Mouse (Mus musculus): ENCODE results near the gene Arntl2. TPM values are rescaled to one million over a fixed set of nuclear protein-coding genes. Genes with fewer than 3 reads are reported as not detected.

Gene Arntl2
- polyA plus RNA-seq, 1 experiment from 2014 or later = 0.07 TPM

DNA sequence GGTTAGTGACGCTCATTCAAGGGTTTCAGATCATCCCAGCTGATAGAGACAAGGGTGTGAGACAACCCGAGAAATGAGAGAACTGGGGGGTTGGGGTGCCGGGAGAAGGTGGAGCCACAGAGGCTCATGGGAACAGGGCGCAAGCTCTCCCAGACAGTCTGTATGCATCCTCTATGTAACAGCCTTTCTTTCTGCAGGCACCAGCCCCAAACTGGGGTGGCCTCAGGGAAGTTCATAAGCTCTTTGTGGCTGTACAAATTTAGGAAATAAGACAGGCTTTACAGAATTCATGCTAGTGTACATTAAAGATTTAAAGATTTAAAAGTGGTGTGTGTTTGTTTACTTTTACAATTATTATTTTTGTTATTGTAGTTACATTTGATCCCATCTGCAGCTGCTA is 84.4 kb downstream of the Arntl2 start:
- Histone ChIP-seq H3K79me2 (ENCODE audit: inconsistent target) (no peaks in the 10 kb centered on the region), H3K4me3 (ENCODE audit: inconsistent target) (no peak overlapping the region), H3K27ac (no peak overlapping the region), H3K36me3 (ENCODE audit: inconsistent target) (no peaks in the 10 kb centered on the region)
- WGBS (ENCODE audit: missing documents) = 92% methylated on average over 4 of the region's 4 CpGs

DNA sequence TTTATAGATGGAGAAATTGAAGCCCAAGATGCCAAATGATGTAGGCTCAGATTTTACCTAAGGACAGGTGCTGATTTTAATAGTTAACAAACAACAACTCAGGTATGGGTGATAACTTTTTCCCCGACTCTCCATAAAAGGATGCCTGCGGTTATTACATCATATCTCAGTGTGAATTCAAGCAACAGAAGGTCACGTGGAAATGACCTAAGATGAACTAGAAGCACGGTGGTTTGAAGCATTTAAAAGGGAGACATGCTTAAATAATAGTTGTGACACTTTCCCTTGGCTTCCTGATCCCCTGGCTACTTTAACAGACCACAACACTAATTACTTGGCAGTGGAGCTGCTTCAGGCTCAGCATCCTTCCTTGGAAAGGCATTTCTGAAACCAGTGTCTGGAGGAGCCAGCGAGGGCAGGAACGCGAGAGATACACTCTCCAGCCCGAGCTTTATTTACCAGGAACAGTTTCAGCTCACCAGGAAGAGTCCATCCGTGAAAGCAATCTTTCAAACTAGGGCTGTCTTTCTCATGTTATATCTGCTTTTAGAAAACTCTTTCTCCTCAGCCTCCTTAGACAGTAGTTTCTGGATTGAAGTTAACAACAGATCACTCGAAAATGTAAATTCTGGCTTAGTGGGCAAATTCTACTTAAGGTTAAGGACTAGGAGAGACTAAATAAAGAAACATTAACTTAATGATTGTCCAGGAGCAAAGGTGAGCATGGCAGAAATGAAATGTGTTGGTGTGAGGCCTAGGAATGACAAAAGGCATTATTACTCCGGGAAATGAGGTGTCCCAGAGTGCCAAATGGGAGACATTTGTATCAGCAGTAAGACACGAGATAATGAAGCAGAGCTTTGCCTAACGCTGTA is 86.3 kb downstream of the Arntl2 start:
- WGBS (ENCODE audit: missing documents) = 76% methylated on average over 13 of the region's 13 CpGs
- Histone ChIP-seq H3K4me3 (ENCODE audit: inconsistent target) (no peak overlapping the region), H3K36me3 (ENCODE audit: inconsistent target) (no peaks in the 10 kb centered on the region), H3K79me2 (ENCODE audit: inconsistent target) (no peaks in the 10 kb centered on the region), H3K27ac (no peak overlapping the region)

Other genes starting within 250 kb of the Arntl2 start
- gene Fgfr1op2, start 218.9 kb upstream of the Arntl2 start, polyA plus RNA-seq (2018) = 81.7 to 146 TPM (median 81.9 TPM) in 3 replicates
- gene Ints13, start 218.2 kb upstream of the Arntl2 start, polyA plus RNA-seq (2018) = 15.9 to 48.3 TPM (median 18.5 TPM) in 3 replicates
- gene Med21, start 153.5 kb upstream of the Arntl2 start, polyA plus RNA-seq (2018) = 25.7 to 41.0 TPM (median 35.8 TPM) in 3 replicates
- gene Tm7sf3, start 153.2 kb upstream of the Arntl2 start, polyA plus RNA-seq (2018) = 11.7 to 20.2 TPM (median 17.7 TPM) in 3 replicates
- 2.7 to 4.0 TPM (median 3.3 TPM) in 3 replicates for gene Stk38l, start 71.1 kb upstream of the Arntl2 start, polyA plus RNA-seq (2018)
- gene Smco2, start 54.0 kb downstream of the Arntl2 start, polyA plus RNA-seq (2018) = not detected in 3 replicates
- 23.9 to 52.2 TPM (median 31.5 TPM) in 3 replicates for gene Ppfibp1, start 92.4 kb downstream of the Arntl2 start, polyA plus RNA-seq (2018)
- not detected in 3 replicates for gene 1700034J05Rik, start 158.4 kb downstream of the Arntl2 start, polyA plus RNA-seq (2018)
- 0.16 to 0.20 TPM (median 0.18 TPM) in 3 replicates for gene Rep15, start 236.5 kb downstream of the Arntl2 start, polyA plus RNA-seq (2018)
- gene Mrps35, start 246.7 kb downstream of the Arntl2 start, polyA plus RNA-seq (2018) = 12.5 to 19.3 TPM (median 19.2 TPM) in 3 replicates

Measured in macrophage (primary cell).